Mouse (Mus musculus): ENCODE results near the gene Blcap. TPM values are rescaled to one million over a fixed set of nuclear protein-coding genes. Genes with fewer than 3 reads are reported as not detected.
A peak's percentile ranks its signal among the peaks of the same experiment; 100 is the strongest.

The Blcap gene
- polyA plus RNA-seq, 1 experiment from 2014 or later: 363 TPM

Small RNA genes lying within 50 kb of the gene (microRNA-seq; reads per million reads assigned to microRNA genes)
- gene Gm23134: 13.3 reads per million, percentile 33 among the genes with 10 or more reads in this experiment

Other genes with a start within 250 kb of the Blcap start
- 2.6 and 2.7 TPM in 2 replicates for gene Ghrh, start 223.8 kb downstream of the Blcap start, polyA plus RNA-seq (2015; fragmentation: Nextera tagmentation; extraction: Ambion mirVana)
- gene Manbal, start 203.7 kb downstream of the Blcap start, polyA plus RNA-seq (2015; fragmentation: Nextera tagmentation; extraction: Ambion mirVana): 94.6 and 111 TPM in 2 replicates
- gene Src, start 152.8 kb downstream of the Blcap start, polyA plus RNA-seq (2015; fragmentation: Nextera tagmentation; extraction: Ambion mirVana): 32.5 and 33.2 TPM in 2 replicates
- 9,243 and 10,143 TPM in 2 replicates for gene Nnat, start 11.2 kb downstream of the Blcap start, polyA plus RNA-seq (2015; fragmentation: Nextera tagmentation; extraction: Ambion mirVana)
- gene Ctnnbl1, start 166.1 kb upstream of the Blcap start, polyA plus RNA-seq (2015; fragmentation: Nextera tagmentation; extraction: Ambion mirVana): 62.7 and 63.6 TPM in 2 replicates

Measured in midbrain, embryonic 16.5 days (tissue).